Mouse (Mus musculus) stomach, postnatal 0 days (tissue): ENCODE data around the gene Thsd7b.

Experiments
- CTCF ChIP-seq: IDR thresholded peaks from 2 replicates; pipeline ENCODE4 v1.5.1; 2016; ENCODE audit warnings: antibody characterized with exemption, low read depth, mild to moderate bottlenecking, moderate library complexity
- EP300 ChIP-seq: optimal IDR thresholded peaks from 2 replicates; pipeline ENCODE3; 2016; ENCODE audit warnings: antibody characterized with exemption

DNA sequence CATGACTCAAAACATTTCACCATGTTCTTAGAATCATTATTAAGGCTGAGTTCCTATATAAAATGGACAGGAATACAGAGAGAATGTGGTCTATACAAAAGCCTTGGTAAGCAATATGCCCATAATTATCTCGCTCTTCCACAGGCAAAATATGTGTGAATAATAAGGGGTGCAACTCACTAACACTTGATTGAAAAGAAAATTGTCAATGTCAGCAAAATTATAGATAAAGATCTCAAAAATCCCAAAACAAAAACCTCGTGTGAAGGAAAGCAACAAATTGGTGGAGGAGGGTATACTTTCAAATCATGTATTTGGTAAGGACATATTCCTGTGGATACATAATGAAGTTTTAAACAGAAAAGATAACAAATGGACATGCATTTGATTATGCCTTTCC, 810.7 kb downstream of the Thsd7b start:
- TF ChIP-seq CTCF (no peak), EP300 (no peak)
